Mouse (Mus musculus): ENCODE results near the gene Edf1.

Edf1 gene

GRCm38 (mm10) chr2:25565741-25566140, 8.1 kb downstream of the Edf1 start:
- no peak for DNase-seq

- no peak for DNase-seq
Measured at GRCm38 (mm10) chr2:25566558-25566957, 8.9 kb downstream of the Edf1 start.

- DNase-seq, result no peak
Measured at GRCm38 (mm10) chr2:25568473-25569019, 10.9 kb downstream of the Edf1 start.

- DNase-seq, result no peak
Measured at GRCm38 (mm10) chr2:25569323-25569722, 11.7 kb downstream of the Edf1 start.

- DNase-seq, result no peak
Measured at GRCm38 (mm10) chr2:25571221-25571620, 13.6 kb downstream of the Edf1 start.

GRCm38 (mm10) chr2:25573068-25573467, 15.4 kb downstream of the Edf1 start:
- no peak for DNase-seq

GRCm38 (mm10) chr2:25574136-25574535, 16.5 kb downstream of the Edf1 start:
- no peak for DNase-seq

- DNase-seq, result peak; percentile 96
Measured at GRCm38 (mm10) chr2:25574579-25575431, 17.2 kb downstream of the Edf1 start, which contains the start of the genes Mamdc4 and Phpt1. TSS of gene Mamdc4 (minus strand) at chr2:25574845. TSS of gene Phpt1 (minus strand) at chr2:25575224.

- peak; percentile 48 for DNase-seq
Measured at GRCm38 (mm10) chr2:25575432-25576027, 17.9 kb downstream of the Edf1 start.

GRCm38 (mm10) chr2:25576028-25576850, 18.6 kb downstream of the Edf1 start:
- DNase-seq, result no peak

- no peak for DNase-seq
Measured at GRCm38 (mm10) chr2:25576965-25577891, 19.6 kb downstream of the Edf1 start.

- DNase-seq, result no peak
Measured at GRCm38 (mm10) chr2:25577951-25578795, 20.5 kb downstream of the Edf1 start.

GRCm38 (mm10) chr2:25578796-25579736, 21.4 kb downstream of the Edf1 start:
- DNase-seq, result no peak

- DNase-seq, result peak; percentile 60
Measured at GRCm38 (mm10) chr2:25579737-25580460, 22.3 kb downstream of the Edf1 start.

GRCm38 (mm10) chr2:25580621-25581101, 23.0 kb downstream of the Edf1 start:
- DNase-seq, result no peak

- peak; percentile 65 for DNase-seq
Measured at GRCm38 (mm10) chr2:25581294-25581864, 23.7 kb downstream of the Edf1 start, which contains the start of gene Ajm1. TSS of gene Ajm1 (minus strand) at chr2:25581757.

- DNase-seq, result no peak
Measured at GRCm38 (mm10) chr2:25581901-25582301, 24.3 kb downstream of the Edf1 start.

- no peak for DNase-seq
Measured at GRCm38 (mm10) chr2:25582466-25583119, 24.9 kb downstream of the Edf1 start.
